In genomic region chr17:83128843-83129544, GRCm38 (mm10) we compare ENCODE assay signal across 8 mouse cellular contexts.
DNase-seq lines count a peak whose midpoint lies in the region; TF ChIP-seq lines count a peak whose summit lies in the region.

No protein-coding gene starts in this region.

- intact Hi-C loops in gastrocnemius, adult 2 months (cut with DNase I) = no loop called here
- intact Hi-C loops in left cerebral cortex, postnatal 10 days (cut with DNase I) = no loop called here

- peak overlapping the region; percentile 55 for H3K4me3 ChIP-seq in gastrocnemius, adult 2 months

- no peak for TF ChIP-seq CTCF in gastrocnemius, adult 2 months (IDR thresholded peaks at IDR 0.05)

- H3K27ac ChIP-seq in gastrocnemius, adult 2 months = peak overlapping the region; percentile 80

- DNase-seq in gastrocnemius, adult 2 months = peak; percentile 79
- DNase-seq in gastrocnemius, postnatal 10 days = no peak
- DNase-seq in cerebellum, adult 11-12 months = peak; percentile 32
- DNase-seq in frontal cortex, adult 2 months (ENCODE audit: extremely low spot score in 1 of 2, low spot score in 1 of 2) = peak; percentile 15 to 71
- peak; percentile 30 to 58 for DNase-seq in left cerebral cortex, postnatal 10 days (ENCODE audit: extremely low spot score in 1 of 2, low spot score in 2 of 2)
- DNase-seq in urinary bladder, postnatal 10 days (ENCODE audit: low spot score) = no peak
- DNase-seq in natural killer cell, adult 2 months (ENCODE audit: low spot score in 2 of 2) = no peak
- DNase-seq in liver = no peak

Comparison
In these comparisons a context has a peak if more than half of its experiments do, and no peak if none do; other contexts are left out.
1. DNase-seq: peak in gastrocnemius, adult 2 months (single experiment), cerebellum, adult 11-12 months (single experiment), frontal cortex, adult 2 months (2 of 2) and left cerebral cortex, postnatal 10 days (2 of 2); none in gastrocnemius, postnatal 10 days (single experiment), urinary bladder, postnatal 10 days (single experiment), natural killer cell, adult 2 months (0 of 2) and liver (single experiment).